Mouse (Mus musculus): Measurements from ENCODE around the gene Crocc.
A peak's percentile ranks its signal among the peaks of the same experiment; 100 is the strongest.

Crocc gene

GRCm38 (mm10) chr4:141060426-141061301 is at the start of gene Crocc:
Gene Crocc, minus strand, starts transcription at chr4:141060550.
- peak; percentile 95 for DNase-seq (ENCODE audit: low read depth, low spot score)

- no peak for DNase-seq (ENCODE audit: low read depth, low spot score)
Observed at GRCm38 (mm10) chr4:141108196-141108732, 47.9 kb upstream of the Crocc start.

- DNase-seq (ENCODE audit: low read depth, low spot score): no peak
Observed at GRCm38 (mm10) chr4:141106526-141107183, 46.3 kb upstream of the Crocc start.

- DNase-seq (ENCODE audit: low read depth, low spot score): no peak
Observed at GRCm38 (mm10) chr4:141101855-141102254, 41.5 kb upstream of the Crocc start.

GRCm38 (mm10) chr4:141101291-141101690 is 40.9 kb upstream of the Crocc start:
- no peak for DNase-seq (ENCODE audit: low read depth, low spot score)

- DNase-seq (ENCODE audit: low read depth, low spot score): no peak
Observed at GRCm38 (mm10) chr4:141099956-141100355, 39.6 kb upstream of the Crocc start.

- no peak for DNase-seq (ENCODE audit: low read depth, low spot score)
Observed at GRCm38 (mm10) chr4:141098935-141099334, 38.6 kb upstream of the Crocc start.

GRCm38 (mm10) chr4:141096710-141097109 is 36.4 kb upstream of the Crocc start:
- DNase-seq (ENCODE audit: low read depth, low spot score): no peak

- no peak for DNase-seq (ENCODE audit: low read depth, low spot score)
Observed at GRCm38 (mm10) chr4:141095016-141095415, 34.7 kb upstream of the Crocc start.

GRCm38 (mm10) chr4:141088714-141089113 is 28.4 kb upstream of the Crocc start:
- no peak for DNase-seq (ENCODE audit: low read depth, low spot score)

GRCm38 (mm10) chr4:141088033-141088432 is 27.7 kb upstream of the Crocc start, which contains the start of gene Spata21:
Gene Spata21, plus strand, starts transcription at chr4:141088333.
- DNase-seq (ENCODE audit: low read depth, low spot score): no peak

- DNase-seq (ENCODE audit: low read depth, low spot score): no peak
Observed at GRCm38 (mm10) chr4:141086862-141087261, 26.5 kb upstream of the Crocc start.

- DNase-seq (ENCODE audit: low read depth, low spot score): no peak
Observed at GRCm38 (mm10) chr4:141078510-141079137, 18.3 kb upstream of the Crocc start.

GRCm38 (mm10) chr4:141077681-141078509 is 17.5 kb upstream of the Crocc start, which contains the start of gene Necap2:
Gene Necap2, minus strand, starts transcription at chr4:141078357.
- peak; percentile 90 for DNase-seq (ENCODE audit: low read depth, low spot score)

- DNase-seq (ENCODE audit: low read depth, low spot score): no peak
Observed at GRCm38 (mm10) chr4:141076761-141077506, 16.6 kb upstream of the Crocc start.

- no peak for DNase-seq (ENCODE audit: low read depth, low spot score)
Observed at GRCm38 (mm10) chr4:141074109-141074508, 13.8 kb upstream of the Crocc start.

GRCm38 (mm10) chr4:141073661-141074060 is 13.3 kb upstream of the Crocc start:
- no peak for DNase-seq (ENCODE audit: low read depth, low spot score)

GRCm38 (mm10) chr4:141072502-141072901 is 12.2 kb upstream of the Crocc start:
- DNase-seq (ENCODE audit: low read depth, low spot score): no peak

- no peak for DNase-seq (ENCODE audit: low read depth, low spot score)
Observed at GRCm38 (mm10) chr4:141069731-141070130, 9.4 kb upstream of the Crocc start.

GRCm38 (mm10) chr4:141068655-141069054 is 8.3 kb upstream of the Crocc start:
- no peak for DNase-seq (ENCODE audit: low read depth, low spot score)

All from WW6 (cell line).